Mouse (Mus musculus) C2C12 (cell line): Measurements from ENCODE around the gene Vwa3a. TPM values are rescaled to one million over a fixed set of nuclear protein-coding genes. Genes with fewer than 3 reads are reported as not detected.
"Not testable (repeated sequence)": the region's sequence is repeated elsewhere in the genome, so short reads cannot be mapped to it uniquely, and the experiment has no call there.

Experiments used
- H3K27me3 ChIP-seq: one replicate; pipeline ENCODE4 v1.6.1; 2011; ENCODE audit not compliant: control insufficient read depth, insufficient read depth, insufficient read length
- H3K36me3 ChIP-seq: one replicate; pipeline ENCODE4 v1.6.1; 2011; ENCODE audit not compliant: control insufficient read depth, insufficient read depth
- H3K4me3 ChIP-seq: one replicate; pipeline ENCODE4 v1.5.1; 2011; ENCODE audit warnings: mild to moderate bottlenecking, control low read depth; ENCODE audit not compliant: poor library complexity, insufficient read depth, severe bottlenecking
- H3K79me2 ChIP-seq: one replicate; pipeline ENCODE4 v1.6.1; 2011; ENCODE audit not compliant: control insufficient read depth, insufficient read depth
- H3K79me3 ChIP-seq: one replicate; pipeline ENCODE4 v1.6.1; 2011; ENCODE audit warnings: low read depth, control low read depth
- H3ac ChIP-seq: one replicate; pipeline ENCODE3; 2011; ENCODE audit warnings: low read depth; ENCODE audit not compliant: control insufficient read depth, insufficient read length
- CEBPB ChIP-seq: IDR thresholded peaks from one replicate; pipeline ENCODE4 v1.6.1; 2011; ENCODE audit warnings: low read depth, mild to moderate bottlenecking, control low read depth, moderate library complexity
- CTCF ChIP-seq: IDR thresholded peaks from one replicate; pipeline ENCODE4 v1.5.1; 2011; ENCODE audit not compliant: control insufficient read depth, insufficient read depth, insufficient read length
- FOSL1 ChIP-seq: IDR thresholded peaks from one replicate; pipeline ENCODE4 v1.8.0; 2011; ENCODE audit warnings: mild to moderate bottlenecking, low read length; ENCODE audit not compliant: poor library complexity, insufficient read depth, severe bottlenecking
- MAX ChIP-seq: IDR thresholded peaks from one replicate; pipeline ENCODE4 v1.6.1; 2011; ENCODE audit warnings: mild to moderate bottlenecking, control low read depth
- MYOD1 ChIP-seq: IDR thresholded peaks from one replicate; pipeline ENCODE4 v1.6.1; 2011; ENCODE audit warnings: low read depth; ENCODE audit not compliant: control insufficient read depth, insufficient read length
- MYOG ChIP-seq: IDR thresholded peaks from one replicate; pipeline ENCODE4 v1.6.1; 2011; ENCODE audit not compliant: control insufficient read depth, insufficient read length; ENCODE audit errors: extremely low read depth
- USF1 ChIP-seq: IDR thresholded peaks from one replicate; pipeline ENCODE4 v1.6.1; 2011; ENCODE audit warnings: low read depth, mild to moderate bottlenecking, control low read depth, moderate library complexity
- polyA plus RNA-seq: library from polyadenylated mRNA; unstranded; fragments of >200 nt; fragmentation: generic; extraction: Trizol; gene quantifications from one replicate; pipeline ENCODE4 v1.2.1, GENCODE M21; 2012; ENCODE audit warnings: missing spikeins

Vwa3a gene
- polyA plus RNA-seq, 1 experiment: 0.02 TPM

GRCm38 (mm10) chr7:120696331-120696730, 42.8 kb upstream of the Vwa3a start:
- H3K4me3 ChIP-seq: no peak overlapping the region
- TF ChIP-seq CEBPB (no peak), MYOG (no peak), USF1 (no peak), CTCF (no peak), MYOD1 (no peak), MAX (no peak), FOSL1 (no peak)
- peaks cover 39% of the 10 kb centered on the region for H3K79me3 ChIP-seq
- H3K27me3 ChIP-seq: no peaks in the 10 kb centered on the region
- H3K79me2 ChIP-seq: peaks cover 80% of the 10 kb centered on the region
- H3K36me3 ChIP-seq: peaks cover 8% of the 10 kb centered on the region
- no peak overlapping the region for H3ac ChIP-seq

GRCm38 (mm10) chr7:120699586-120699985, 39.5 kb upstream of the Vwa3a start:
- H3K79me2 ChIP-seq: peaks cover 91% of the 10 kb centered on the region
- TF ChIP-seq MYOD1 (no peak), USF1 (no peak), CTCF (no peak), FOSL1 (no peak), MYOG (no peak), CEBPB (no peak), MAX (no peak)
- no peaks in the 10 kb centered on the region for H3K27me3 ChIP-seq
- peaks cover 48% of the 10 kb centered on the region for H3K79me3 ChIP-seq
- H3ac ChIP-seq: no peak overlapping the region
- no peak overlapping the region for H3K4me3 ChIP-seq
- H3K36me3 ChIP-seq: peaks cover 5% of the 10 kb centered on the region

DNA sequence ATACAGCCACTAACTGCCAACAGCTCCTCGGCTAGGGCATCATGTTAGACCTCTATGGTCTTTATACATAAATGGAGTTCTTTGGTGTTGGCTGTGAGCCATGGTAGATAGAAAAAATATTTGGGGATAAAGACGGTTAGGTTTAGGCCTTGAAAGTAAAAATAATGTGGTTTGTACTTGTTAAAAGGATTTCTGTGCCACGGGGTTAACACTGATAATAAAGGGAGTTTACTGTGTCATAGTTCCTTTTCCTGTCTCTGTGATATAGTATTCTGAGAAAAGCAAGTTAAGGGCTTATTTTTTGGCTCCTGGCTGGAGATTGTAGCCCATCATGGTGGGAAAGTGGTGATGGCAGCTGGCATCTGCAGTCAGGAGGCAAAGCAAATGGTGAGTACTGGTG, 35.2 kb upstream of the Vwa3a start:
- no peaks in the 10 kb centered on the region for H3K36me3 ChIP-seq
- H3K4me3 ChIP-seq: no peak overlapping the region
- H3K79me3 ChIP-seq: peaks cover 42% of the 10 kb centered on the region
- H3K27me3 ChIP-seq: no peaks in the 10 kb centered on the region
- peaks cover 96% of the 10 kb centered on the region for H3K79me2 ChIP-seq
- no peak for TF ChIP-seq FOSL1
- TF ChIP-seq MAX: no peak
- no peak for TF ChIP-seq MYOD1
- no peak for TF ChIP-seq CTCF
- TF ChIP-seq USF1: no peak
- TF ChIP-seq MYOG: no peak
- no peak for TF ChIP-seq CEBPB
- no peak overlapping the region for H3ac ChIP-seq

- Histone ChIP-seq H3K36me3 (no peaks in the 10 kb centered on the region), H3K79me3 (peaks cover 48% of the 10 kb centered on the region), H3K4me3 (no peak overlapping the region), H3K79me2 (peaks cover 96% of the 10 kb centered on the region), H3K27me3 (no peaks in the 10 kb centered on the region), H3ac (no peak overlapping the region)
- no peak for TF ChIP-seq CEBPB
- TF ChIP-seq MYOD1: no peak
- no peak for TF ChIP-seq MAX
- TF ChIP-seq USF1: no peak
- TF ChIP-seq FOSL1: no peak
- TF ChIP-seq CTCF: no peak
- no peak for TF ChIP-seq MYOG
Observed at GRCm38 (mm10) chr7:120712071-120712470, 27.0 kb upstream of the Vwa3a start.

DNA sequence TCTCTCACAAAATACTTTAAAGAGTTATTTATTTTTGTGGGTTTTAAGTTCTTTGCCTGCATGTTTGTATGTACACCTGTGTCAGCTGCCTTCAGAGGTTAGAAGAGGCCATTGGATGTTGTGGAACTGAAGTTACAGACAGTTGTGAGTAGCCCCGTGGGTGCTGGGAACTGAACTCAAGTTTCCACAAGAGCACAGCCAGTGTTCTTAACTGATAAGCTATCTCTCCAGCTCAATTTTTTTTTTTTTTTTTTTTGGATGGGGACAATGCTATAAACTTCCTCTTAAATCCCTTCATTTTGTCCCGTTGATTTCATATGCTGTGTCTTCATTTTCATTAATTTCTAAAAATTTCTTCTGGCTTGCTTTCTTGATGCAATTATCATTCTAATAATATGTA, 25.9 kb upstream of the Vwa3a start:
- Histone ChIP-seq H3K4me3 (no peak overlapping the region), H3K79me3 (peaks cover 51% of the 10 kb centered on the region), H3K27me3 (no peaks in the 10 kb centered on the region)

GRCm38 (mm10) chr7:120713951-120714350, 25.2 kb upstream of the Vwa3a start:
- Histone ChIP-seq H3K79me2 (peaks cover 97% of the 10 kb centered on the region), H3K79me3 (peaks cover 52% of the 10 kb centered on the region)
- not testable (repeated sequence) for H3ac ChIP-seq, H3K27me3 ChIP-seq, H3K4me3 ChIP-seq, H3K36me3 ChIP-seq

More for the DNA sequence above, 25.9 kb upstream of the Vwa3a start:
- H3ac ChIP-seq: no peak overlapping the region
- peaks cover 96% of the 10 kb centered on the region for H3K79me2 ChIP-seq
- no peak for TF ChIP-seq FOSL1
- TF ChIP-seq CEBPB: no peak
- TF ChIP-seq MYOD1: no peak
- TF ChIP-seq MYOG: no peak
- no peak for TF ChIP-seq CTCF
- no peaks in the 10 kb centered on the region for H3K36me3 ChIP-seq
